Mouse (Mus musculus) ES-Bruce4 (cell line): ENCODE measurements at regions not wholly inside any gene's neighbourhood (a gene's known extent, or its start where the extent isn't known, plus 50 kb on each side); places are given as distances from the start of the nearest gene placed in this dataset.

Source experiments
- CTCF ChIP-seq: IDR thresholded peaks from one replicate; pipeline ENCODE4 v1.8.1; 2011; ENCODE audit warnings: low read depth, low read length
- POLR2A ChIP-seq: IDR thresholded peaks from one replicate; pipeline ENCODE4 v1.8.1; 2011; ENCODE audit warnings: low read length; ENCODE audit not compliant: insufficient read depth

- TF ChIP-seq POLR2A = no peak
- TF ChIP-seq CTCF = no peak
Observed at GRCm38 (mm10) chr11:64600201-64601102, 164.0 kb upstream of the F930015N05Rik start.
